Mouse (Mus musculus) ES-Bruce4 (cell line): ENCODE data around the gene Sgcb. TPM values are rescaled to one million over a fixed set of nuclear protein-coding genes. Genes with fewer than 3 reads are reported as not detected.

Experiments
- H3K27ac ChIP-seq: 2 replicates; pipeline ENCODE4 v1.5.1; 2012; ENCODE audit warnings: low read length, inconsistent platforms; ENCODE audit not compliant: insufficient read depth
- H3K27me3 ChIP-seq: 2 replicates; pipeline ENCODE4 v1.6.1; 2012; ENCODE audit warnings: mild to moderate bottlenecking, low read length, inconsistent platforms; ENCODE audit not compliant: control insufficient read depth, poor library complexity, insufficient read depth, severe bottlenecking
- H3K36me3 ChIP-seq: 2 replicates; pipeline ENCODE4 v1.6.1; 2012; ENCODE audit warnings: inconsistent platforms, mild to moderate bottlenecking, low read length, moderate library complexity; ENCODE audit not compliant: control insufficient read depth, poor library complexity, insufficient read depth, severe bottlenecking
- H3K4me1 ChIP-seq: one replicate; pipeline ENCODE4 v1.8.1; 2011; ENCODE audit warnings: low read length; ENCODE audit not compliant: control insufficient read depth, insufficient read depth
- H3K4me3 ChIP-seq: 2 replicates; pipeline ENCODE4 v1.5.1; 2011; ENCODE audit warnings: low read depth, mild to moderate bottlenecking, low read length
- H3K9ac ChIP-seq: 2 replicates; pipeline ENCODE4 v1.6.1; 2012; ENCODE audit warnings: low read depth, mild to moderate bottlenecking, inconsistent platforms; ENCODE audit not compliant: poor library complexity, severe bottlenecking
- H3K9me3 ChIP-seq: replicated peaks from 2 replicates; pipeline ENCODE4 v1.6.1; 2012; ENCODE audit warnings: mild to moderate bottlenecking, low read length, inconsistent platforms; ENCODE audit not compliant: control insufficient read depth, poor library complexity, insufficient read depth, severe bottlenecking
- CTCF ChIP-seq: IDR thresholded peaks from one replicate; pipeline ENCODE4 v1.8.1; 2011; ENCODE audit warnings: low read depth, low read length
- EP300 ChIP-seq: IDR thresholded peaks from 2 replicates; pipeline ENCODE4 v1.6.1; 2011; ENCODE audit warnings: low read depth, low read length; ENCODE audit not compliant: insufficient read depth
- POLR2A ChIP-seq: IDR thresholded peaks from one replicate; pipeline ENCODE4 v1.8.1; 2011; ENCODE audit warnings: low read length; ENCODE audit not compliant: insufficient read depth
- polyA plus RNA-seq: library from polyadenylated mRNA; stranded (reverse); fragments of >200 nt; gene quantifications from 2 replicates; pipeline ENCODE4 v1.2.4, GENCODE M21; 2011; ENCODE audit warnings: low read depth; ENCODE audit not compliant: missing spikeins, insufficient read depth, insufficient read length

The Sgcb gene
- polyA plus RNA-seq, 1 experiment = 3.4 TPM

DNA sequence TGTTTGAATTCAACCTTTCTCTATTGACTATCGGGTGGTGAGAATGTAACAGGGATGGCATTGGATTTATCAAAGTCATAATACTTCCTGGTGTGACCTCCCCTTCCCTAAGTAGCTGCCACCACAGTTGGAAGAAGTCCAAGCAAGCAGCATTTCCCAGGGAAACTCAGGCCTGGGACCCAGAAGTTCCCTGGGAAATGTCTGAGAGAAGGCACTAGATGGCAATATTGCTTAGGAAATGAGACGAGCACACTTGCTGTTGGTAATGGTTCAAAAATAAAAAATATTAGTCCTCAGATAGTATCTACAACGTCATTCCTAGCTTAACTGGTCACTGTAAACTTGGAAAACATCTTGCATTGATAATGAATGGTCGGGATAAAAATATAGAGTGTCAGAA is 38.6 kb upstream of the Sgcb start:
- Histone ChIP-seq H3K27ac (no peak overlapping the region), H3K36me3 (no peaks in the 10 kb centered on the region), H3K9ac (no peak overlapping the region), H3K27me3 (no peaks in the 10 kb centered on the region), H3K4me3 (no peak overlapping the region), H3K4me1 (peaks cover 1% of the 10 kb centered on the region), H3K9me3 (no peaks in the 10 kb centered on the region)
- TF ChIP-seq EP300 (no peak), CTCF (no peak), POLR2A (no peak)

DNA sequence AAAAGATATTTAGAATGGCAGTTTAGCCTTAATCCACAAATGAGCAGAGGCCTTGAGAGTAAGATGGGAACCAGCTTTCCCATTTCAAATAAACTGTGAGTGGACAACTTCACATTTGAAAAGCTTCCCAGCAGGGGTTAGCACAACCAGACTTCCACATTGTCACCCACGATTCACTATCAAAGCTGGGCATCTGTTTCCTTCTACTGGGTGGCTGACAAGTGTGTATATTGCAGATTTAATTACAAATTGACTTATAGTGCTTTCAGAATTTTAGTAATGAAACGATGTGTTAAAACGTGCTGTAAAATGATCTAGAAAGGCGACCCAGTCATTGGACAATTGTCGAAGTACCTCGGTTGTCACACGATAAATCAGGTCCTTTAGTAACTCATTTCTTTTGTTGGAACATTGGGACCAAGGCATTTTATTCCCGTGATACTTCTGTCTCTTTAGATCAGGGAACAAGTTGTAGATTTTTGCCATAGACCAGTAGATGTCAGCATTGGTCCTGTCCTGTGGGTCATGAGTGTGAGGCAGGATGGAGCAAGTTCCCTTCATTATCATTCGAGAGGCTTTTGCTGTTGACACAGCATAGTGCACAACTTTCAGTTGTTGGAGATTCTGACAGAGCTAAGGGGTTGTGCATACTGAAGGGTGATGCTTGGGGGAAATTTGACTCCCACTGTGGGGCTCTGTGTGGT is 36.3 kb upstream of the Sgcb start:
- Histone ChIP-seq H3K9me3 (no peaks in the 10 kb centered on the region), H3K4me1 (peaks cover 1% of the 10 kb centered on the region), H3K27ac (no peak overlapping the region), H3K27me3 (no peaks in the 10 kb centered on the region), H3K36me3 (no peaks in the 10 kb centered on the region), H3K9ac (no peak overlapping the region), H3K4me3 (no peak overlapping the region)
- TF ChIP-seq EP300 (no peak), CTCF (no peak), POLR2A (no peak)

- Histone ChIP-seq H3K4me3 (no peak overlapping the region), H3K9ac (no peak overlapping the region), H3K9me3 (no peaks in the 10 kb centered on the region), H3K27ac (no peak overlapping the region), H3K4me1 (peaks cover 1% of the 10 kb centered on the region), H3K27me3 (no peaks in the 10 kb centered on the region), H3K36me3 (no peaks in the 10 kb centered on the region)
- no peak for TF ChIP-seq POLR2A
- TF ChIP-seq EP300 = no peak
- TF ChIP-seq CTCF = no peak
Observed at GRCm38 (mm10) chr5:73683221-73683620, 35.6 kb upstream of the Sgcb start.

DNA sequence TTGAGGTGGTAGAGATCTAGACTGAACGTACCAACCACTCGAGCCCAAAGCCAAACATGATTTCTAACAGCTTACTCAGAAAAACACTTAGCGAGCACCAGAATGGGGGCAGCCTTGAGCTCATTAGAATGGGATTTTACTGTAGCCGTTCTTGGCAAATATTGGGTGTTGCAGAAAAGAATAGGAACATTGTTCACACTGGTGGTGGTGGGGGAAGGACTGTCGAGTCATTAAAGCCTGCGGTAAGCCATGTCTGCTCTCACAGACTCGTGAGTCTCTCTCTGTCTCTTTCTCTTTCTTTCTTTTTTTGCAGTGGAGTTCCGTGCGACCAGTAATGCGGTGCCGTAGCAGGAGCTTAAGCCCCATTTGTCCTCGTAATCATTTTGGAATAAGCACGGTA is 29.0 kb upstream of the Sgcb start:
- no peak for TF ChIP-seq CTCF
- TF ChIP-seq POLR2A = no peak
- no peak for TF ChIP-seq EP300
- Histone ChIP-seq H3K4me1 (no peaks in the 10 kb centered on the region), H3K36me3 (no peaks in the 10 kb centered on the region), H3K27me3 (no peaks in the 10 kb centered on the region), H3K27ac (no peak overlapping the region), H3K9me3 (no peaks in the 10 kb centered on the region), H3K9ac (no peak overlapping the region), H3K4me3 (no peak overlapping the region)

DNA sequence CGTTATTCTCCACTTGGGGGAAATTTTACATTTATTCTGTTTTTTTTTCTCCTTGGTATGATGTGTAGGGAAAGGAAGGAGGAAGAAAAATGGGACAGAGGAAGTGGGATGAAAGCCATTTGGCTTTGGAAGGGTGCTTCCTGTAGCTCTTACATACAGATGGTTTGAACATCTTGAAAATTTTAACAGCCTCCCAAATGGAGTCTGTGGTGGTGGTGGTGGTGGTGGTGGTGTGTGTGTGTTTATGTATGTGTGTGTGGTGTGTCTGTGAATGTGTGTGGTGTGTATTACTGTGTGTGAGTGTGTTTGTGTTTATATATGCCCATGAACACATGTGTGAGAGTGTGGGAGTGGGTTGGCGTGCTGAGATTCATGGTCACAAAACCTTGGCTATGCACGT is 28.0 kb upstream of the Sgcb start:
- TF ChIP-seq POLR2A (no peak), CTCF (no peak), EP300 (no peak)

DNA sequence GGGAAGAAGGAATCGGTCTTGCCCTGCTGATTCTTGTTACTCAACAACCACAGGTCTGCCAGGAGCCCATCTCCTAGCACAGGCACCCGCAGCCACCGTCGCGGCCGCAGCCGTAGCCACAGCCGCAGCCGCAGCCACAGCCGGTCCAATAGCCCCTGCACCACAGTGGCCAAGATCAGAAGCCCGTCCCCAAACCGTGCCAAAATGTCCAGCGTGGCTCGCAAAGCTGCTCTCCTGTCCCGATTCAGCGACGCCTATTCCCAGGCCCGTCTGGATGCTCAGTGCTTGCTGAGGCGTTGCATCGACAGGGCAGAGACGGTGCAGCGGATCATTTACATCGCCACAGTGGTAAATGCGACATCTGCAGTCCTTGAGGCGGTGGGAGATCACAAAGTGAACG is 21.8 kb upstream of the Sgcb start:
- Histone ChIP-seq H3K9ac (no peak overlapping the region), H3K4me3 (peak overlapping the region; percentile 13; the same call in 1 of the 2 replicates), H3K9me3 (no peaks in the 10 kb centered on the region), H3K36me3 (no peaks in the 10 kb centered on the region), H3K4me1 (no peaks in the 10 kb centered on the region), H3K27ac (no peak overlapping the region), H3K27me3 (0 out of 2 replicates have a peak, but pooled peaks cover 2% of the 10 kb centered on the region)
- no peak for TF ChIP-seq EP300
- no peak for TF ChIP-seq CTCF
- no peak for TF ChIP-seq POLR2A

More for the DNA sequence above, 28.0 kb upstream of the Sgcb start:
- Histone ChIP-seq H3K27me3 (no peaks in the 10 kb centered on the region), H3K4me3 (no peak overlapping the region), H3K9me3 (no peaks in the 10 kb centered on the region), H3K9ac (no peak overlapping the region), H3K36me3 (no peaks in the 10 kb centered on the region), H3K27ac (no peak overlapping the region), H3K4me1 (no peaks in the 10 kb centered on the region)
